Mouse (Mus musculus) kidney, postnatal 36 days (tissue): ENCODE measurements around the gene Tnfrsf1a.

Experiments used
- DNase-seq, 2 experiments: peaks; one replicate each; pipeline ENCODE4 v3.0.0; 2021 to 2022; ENCODE audit warnings: mixed read lengths in 2 of 2

Tnfrsf1a gene

GRCm38 (mm10) chr6:125354352-125355151 is 5.4 kb downstream of the Tnfrsf1a start:
- DNase-seq = peak; percentile 77 to 90

DNA sequence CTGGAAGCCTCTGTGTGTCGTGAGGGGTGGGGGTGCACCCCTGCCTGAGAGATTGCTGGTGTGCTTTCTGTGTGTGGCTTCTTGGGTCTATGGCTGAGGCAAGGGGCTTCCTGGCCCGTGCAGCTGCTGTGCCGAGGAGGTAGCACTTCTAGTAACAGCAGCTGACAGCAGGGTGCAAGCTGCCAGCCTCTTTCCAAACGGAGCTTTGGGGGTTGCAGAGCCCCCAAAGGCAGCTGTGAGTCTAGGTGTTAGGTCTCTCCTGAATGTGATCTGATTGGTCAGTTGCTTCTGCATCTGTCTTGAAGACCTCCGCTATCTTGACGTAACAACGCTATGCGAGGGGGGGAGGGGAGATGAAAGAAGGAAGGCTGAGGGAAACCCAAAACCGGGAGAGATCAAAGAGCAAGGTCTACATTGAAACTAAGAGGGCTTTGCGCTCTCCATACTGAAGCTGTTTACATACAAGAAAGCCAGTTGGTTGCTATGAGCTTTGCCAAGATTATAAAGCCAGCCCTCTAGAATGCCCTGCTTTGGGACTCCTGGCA is 6.1 kb downstream of the Tnfrsf1a start:
- DNase-seq = no peak

GRCm38 (mm10) chr6:125356264-125356663 is 7.1 kb downstream of the Tnfrsf1a start:
- DNase-seq = peak; percentile 52 to 60

DNA sequence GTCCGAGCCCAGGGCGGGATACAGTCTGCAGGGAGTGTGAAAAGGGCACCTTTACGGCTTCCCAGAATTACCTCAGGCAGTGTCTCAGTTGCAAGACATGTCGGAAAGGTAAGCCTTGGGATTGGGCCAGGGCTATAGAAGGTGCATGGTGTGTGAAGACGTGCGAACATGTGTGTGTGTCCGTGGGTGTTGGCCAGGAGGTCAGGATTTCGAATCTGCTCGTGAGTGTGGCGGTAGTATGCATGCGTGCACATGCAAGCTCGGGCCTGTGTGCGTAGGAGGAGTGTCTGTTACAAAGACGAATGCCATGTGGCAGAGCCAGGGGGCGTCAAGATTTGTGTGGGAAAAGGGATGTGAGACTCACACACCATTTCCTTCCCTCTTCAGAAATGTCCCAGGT is 8.2 kb downstream of the Tnfrsf1a start:
- no peak for DNase-seq

GRCm38 (mm10) chr6:125359999-125360398 is 10.8 kb downstream of the Tnfrsf1a start:
- no peak for DNase-seq

DNA sequence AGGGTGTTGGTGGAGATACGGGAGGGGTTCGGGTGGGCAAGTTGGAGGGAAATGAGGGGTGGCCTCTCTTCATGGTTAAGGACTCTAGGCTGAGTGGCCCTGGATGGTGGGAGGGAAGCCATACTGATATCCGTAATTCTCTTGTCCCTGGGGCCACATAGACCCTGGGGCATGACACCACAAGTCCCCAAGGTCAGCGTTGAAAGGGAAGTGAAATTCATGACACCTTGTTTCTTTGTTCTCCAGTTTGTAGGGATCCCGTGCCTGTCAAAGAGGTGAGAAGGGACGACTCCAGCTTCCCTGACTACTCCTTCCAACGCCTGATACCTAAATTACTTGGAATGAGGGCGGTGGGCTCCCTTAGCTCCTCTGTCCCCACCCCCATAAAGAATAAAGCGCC is 11.7 kb downstream of the Tnfrsf1a start:
- DNase-seq = no peak

GRCm38 (mm10) chr6:125361467-125362291 is 12.5 kb downstream of the Tnfrsf1a start:
- DNase-seq = peak; percentile 69 to 81

GRCm38 (mm10) chr6:125363021-125363420 is 13.9 kb downstream of the Tnfrsf1a start:
- no peak for DNase-seq

- peak; percentile 75 to 79 for DNase-seq
These were observed 14.5 kb downstream of the Tnfrsf1a start for GRCm38 (mm10) chr6:125363451-125364242.

- DNase-seq = peak in 1 of 2 experiments; percentile 50
These were observed 15.3 kb downstream of the Tnfrsf1a start for GRCm38 (mm10) chr6:125364448-125364847.

DNA sequence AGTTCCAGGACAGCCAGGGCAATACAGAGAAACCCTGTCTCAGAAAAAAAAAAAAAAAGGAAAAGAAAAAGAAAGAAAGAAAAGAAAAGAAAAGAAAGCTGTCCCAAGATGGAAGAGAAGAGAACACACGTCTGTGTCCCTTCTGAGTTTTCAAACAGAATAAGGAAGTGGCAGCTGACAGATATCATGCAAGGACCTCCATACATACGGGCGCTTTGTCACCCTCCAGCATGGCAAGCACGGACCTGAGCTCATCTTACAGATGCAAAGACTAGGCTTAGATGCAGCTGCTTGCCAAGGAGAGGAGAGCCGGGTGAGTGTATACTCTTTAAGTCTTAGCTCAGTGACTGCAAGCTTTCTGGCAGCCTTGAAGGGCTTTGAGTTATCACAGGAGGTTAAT is 16.4 kb downstream of the Tnfrsf1a start:
- no peak for DNase-seq

GRCm38 (mm10) chr6:125366133-125366532 is 17.0 kb downstream of the Tnfrsf1a start:
- no peak for DNase-seq

DNA sequence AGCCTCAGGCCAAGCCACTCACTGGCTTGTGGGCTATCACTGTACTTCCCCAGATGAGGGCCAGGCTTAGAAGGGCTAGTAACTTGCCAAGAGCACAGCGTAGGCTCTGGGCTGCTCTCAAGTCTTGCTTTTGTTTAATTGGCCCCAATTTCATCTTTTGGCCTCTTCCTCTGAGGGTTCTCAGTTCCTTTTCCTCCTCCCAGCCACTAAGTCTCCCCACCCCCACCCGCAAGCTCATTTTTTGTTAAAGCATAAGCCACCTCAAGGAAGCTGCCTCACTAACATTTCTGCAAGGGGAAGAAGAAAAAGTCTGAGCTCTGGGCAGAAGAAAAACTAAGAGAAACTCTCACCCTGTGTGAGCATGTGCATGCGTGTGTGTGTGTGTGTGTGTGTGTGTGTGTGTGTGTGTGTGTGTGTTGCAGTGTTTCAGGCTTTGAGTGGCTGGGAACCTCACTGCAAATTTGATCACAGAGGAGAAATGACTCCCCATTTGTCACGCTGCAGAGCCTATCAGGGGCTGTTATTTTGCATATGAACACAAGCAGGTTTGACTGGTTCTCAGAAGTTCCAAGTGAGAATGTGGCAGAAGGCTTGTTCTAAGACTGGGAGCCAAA is 18.7 kb downstream of the Tnfrsf1a start:
- DNase-seq = peak in 1 of 2 experiments; percentile 52

GRCm38 (mm10) chr6:125377042-125377441 is 27.9 kb downstream of the Tnfrsf1a start:
- DNase-seq = no peak

DNA sequence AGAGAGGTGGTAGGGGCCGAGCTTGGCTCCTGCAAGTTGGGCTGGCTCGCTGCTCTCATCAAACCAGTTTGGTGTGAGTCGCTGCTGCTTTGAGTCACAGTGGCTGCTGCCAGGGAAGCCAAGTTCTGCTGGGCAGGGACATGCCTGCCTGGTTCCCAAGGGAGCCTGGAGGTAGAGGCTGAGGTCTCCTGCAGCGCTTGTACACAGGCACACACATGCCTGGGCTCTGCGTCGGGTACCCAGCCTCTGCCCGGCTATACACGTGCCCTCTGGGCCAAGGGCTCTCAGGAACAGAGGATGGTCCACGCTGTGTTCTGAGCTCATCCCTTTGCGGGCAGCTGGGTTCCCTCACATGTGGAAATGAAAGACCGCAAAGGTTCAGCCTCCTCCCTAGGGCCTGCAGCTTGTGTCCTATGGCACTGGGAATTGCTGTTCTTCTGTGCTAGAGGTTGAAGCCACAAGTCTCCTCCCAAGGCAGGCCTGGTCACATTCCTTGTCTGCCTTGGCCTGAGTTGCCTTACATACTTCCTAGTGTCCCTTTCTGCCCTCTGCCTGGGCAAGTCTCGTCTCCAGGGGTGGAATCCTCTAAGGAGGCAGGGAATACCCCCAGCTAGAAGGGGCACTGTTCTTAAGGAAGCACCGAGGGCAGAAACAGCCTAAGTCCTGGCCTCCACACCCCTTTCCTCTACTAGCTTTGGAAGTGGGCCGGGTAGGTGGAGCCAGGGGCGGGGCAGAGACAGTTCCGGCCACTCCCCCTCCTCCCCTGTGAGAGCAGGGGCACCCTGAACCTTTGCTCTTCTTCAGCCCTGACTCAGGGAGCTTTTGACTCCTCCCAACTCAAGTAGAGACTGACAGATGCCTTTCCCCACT is 28.7 kb downstream of the Tnfrsf1a start:
- DNase-seq = peak; percentile 95

- DNase-seq = no peak
These were observed 29.5 kb downstream of the Tnfrsf1a start for GRCm38 (mm10) chr6:125378621-125379020.

- peak in 1 of 2 experiments; percentile 8 for DNase-seq
These were observed 30.6 kb downstream of the Tnfrsf1a start for GRCm38 (mm10) chr6:125379781-125380180.

DNA sequence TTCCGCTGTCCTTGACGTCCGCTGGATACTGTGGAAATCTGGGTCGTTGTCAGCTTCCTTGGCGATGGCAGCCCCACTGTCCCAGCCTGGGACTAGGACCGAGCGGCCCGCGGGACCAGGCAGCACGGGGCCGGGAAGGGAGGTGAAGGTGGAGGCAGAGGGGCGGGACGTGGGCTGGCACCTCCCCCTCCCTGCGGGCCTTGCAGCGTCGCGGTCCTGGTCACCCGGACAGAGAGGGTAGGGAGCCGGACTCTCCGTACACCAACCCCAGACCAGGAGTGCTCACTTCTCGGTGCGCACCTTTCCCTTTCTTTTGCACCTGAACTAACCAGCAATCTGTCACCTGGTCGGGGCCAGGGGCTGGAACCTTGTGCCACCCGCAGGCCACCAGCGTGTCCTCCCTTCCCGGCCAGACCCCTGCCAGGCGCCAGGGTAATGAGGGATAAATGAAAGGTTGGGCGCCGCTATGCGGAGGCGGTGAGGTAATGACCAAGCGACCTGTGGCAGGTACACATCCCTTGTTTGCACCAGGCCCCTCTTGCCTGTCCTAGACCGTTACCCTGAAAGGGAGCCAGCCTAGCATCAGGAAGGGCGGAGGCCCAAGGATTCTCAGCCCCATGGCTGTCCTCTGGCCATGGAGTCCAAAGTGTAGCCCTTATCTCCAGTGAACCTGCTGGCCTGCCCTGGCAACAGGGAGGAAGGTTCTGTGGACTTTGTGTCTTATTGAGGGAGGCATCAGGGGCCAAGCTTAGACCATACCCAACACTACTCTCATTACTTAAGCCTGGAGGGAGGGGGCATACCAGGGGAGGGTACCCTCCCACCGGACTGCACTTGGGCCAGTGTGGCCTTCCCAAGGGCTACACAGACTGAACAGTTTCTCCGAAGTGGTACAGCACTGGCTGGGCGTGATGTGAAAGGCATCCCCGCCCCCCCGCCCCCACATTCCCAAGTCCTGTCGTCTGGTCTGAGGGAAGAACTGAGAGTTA is 31.5 kb downstream of the Tnfrsf1a start, which contains the start of gene Plekhg6:
Plekhg6 (minus strand) TSS at position 422 of the 989 bp plus-strand sequence.
- DNase-seq = peak; percentile 79 to 86

DNA sequence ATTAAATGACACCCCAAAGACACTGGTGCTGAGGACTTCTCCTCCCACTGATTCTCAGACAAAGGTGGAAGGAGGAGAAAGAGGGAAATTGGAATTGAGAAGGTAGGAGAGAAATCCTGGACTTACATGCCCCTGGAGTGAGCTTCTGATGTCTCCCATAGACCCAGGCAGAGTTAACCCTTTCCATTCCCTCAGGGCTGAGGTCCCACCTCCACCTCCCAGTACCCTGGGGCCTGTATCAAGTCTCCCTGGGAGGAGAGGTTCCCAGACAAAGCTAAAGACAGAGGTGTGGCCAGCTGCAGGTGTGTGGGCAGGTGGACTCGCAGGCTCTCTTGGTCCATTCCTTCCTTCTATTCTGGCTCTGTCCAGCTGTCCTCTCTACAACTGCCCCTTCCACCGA is 32.9 kb downstream of the Tnfrsf1a start:
- peak in 1 of 2 experiments; percentile 0 for DNase-seq
